Mouse (Mus musculus) ES-E14 (cell line): ENCODE results near the gene Esam.

Experiments
- CHD2 ChIP-seq: IDR thresholded peaks from 2 replicates; pipeline ENCODE4 v1.6.1; 2014; ENCODE audit warnings: mild to moderate bottlenecking, low read depth, low read length, inconsistent platforms
- HCFC1 ChIP-seq: IDR thresholded peaks from 2 replicates; pipeline ENCODE4 v1.6.1; 2012; ENCODE audit warnings: low read length, inconsistent platforms, borderline replicate concordance; ENCODE audit not compliant: insufficient read depth
- MAFK ChIP-seq: IDR thresholded peaks from 2 replicates; pipeline ENCODE4 v1.6.1; 2014; ENCODE audit warnings: mild to moderate bottlenecking, low read depth, low read length, inconsistent platforms; ENCODE audit not compliant: insufficient read depth
- ZC3H11A ChIP-seq: IDR thresholded peaks from 2 replicates; pipeline ENCODE4 v1.6.1; 2012; ENCODE audit warnings: low read depth, mild to moderate bottlenecking, inconsistent platforms, low read length, borderline replicate concordance
- ZNF384 ChIP-seq: IDR thresholded peaks from 2 replicates; pipeline ENCODE4 v1.6.1; 2012; ENCODE audit warnings: low read depth, low read length, inconsistent platforms

DNA sequence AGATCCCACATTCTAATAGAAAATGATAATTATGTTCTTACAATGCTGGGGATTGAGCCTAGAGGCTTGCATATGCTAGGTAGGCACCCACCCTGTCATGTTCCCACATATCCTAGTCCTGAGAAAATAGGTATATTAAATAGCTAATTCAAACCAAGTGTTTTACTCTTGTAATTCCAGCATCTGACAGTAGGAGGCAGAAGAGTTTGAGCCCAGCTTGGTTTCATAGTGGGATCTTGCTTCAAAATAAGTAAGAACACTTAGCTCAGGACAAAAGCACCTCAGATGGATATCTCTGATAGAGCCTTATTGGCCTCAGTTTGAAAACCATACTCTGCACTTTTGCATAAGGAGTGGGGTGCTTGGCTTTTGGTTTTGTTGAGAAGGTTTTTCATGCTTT, 23.5 kb upstream of the Esam start:
- TF ChIP-seq MAFK (no peak), ZNF384 (no peak), ZC3H11A (no peak), CHD2 (no peak), HCFC1 (no peak)
